Mouse (Mus musculus) hematopoietic multipotent progenitor cell, adult 10-12 weeks (in vitro differentiated cells): ENCODE data around the gene Ints12. TPM values are rescaled to one million over a fixed set of nuclear protein-coding genes. Genes with fewer than 3 reads are reported as not detected.

Experiments
- polyA plus RNA-seq: library from polyadenylated mRNA; stranded (reverse); fragments of >175 nt; gene quantifications from 2 replicates; pipeline ENCODE4 v1.2.3, GENCODE M21; 2012; ENCODE audit warnings: low replicate concordance

Gene Ints12
- polyA plus RNA-seq, result 1.6 and 2.3 TPM in 2 replicates

GRCm38 (mm10) chr3:133091664-133092273 lies at the start of gene Ints12, which contains the start of gene Gstcd:
Gene Ints12, plus strand, starts transcription at chr3:133091840.
Gene Gstcd, minus strand, starts transcription at chr3:133092033.

Other genes with a start within 250 kb of the Ints12 start
- gene Npnt, start 141.5 kb upstream of the Ints12 start, polyA plus RNA-seq, result 0.24 and 1.00 TPM in 2 replicates
- gene Gstcd, start 193 bp downstream of the Ints12 start, polyA plus RNA-seq, result 4.8 and 6.9 TPM in 2 replicates
- gene Arhgef38, start 143.1 kb downstream of the Ints12 start, polyA plus RNA-seq, result not detected in 2 replicates
- 18.5 and 21.3 TPM in 2 replicates for gene Ppa2, start 218.3 kb downstream of the Ints12 start, polyA plus RNA-seq